Mouse (Mus musculus): Measurements from ENCODE around the gene Sirt6. TPM values are rescaled to one million over a fixed set of nuclear protein-coding genes. Genes with fewer than 3 reads are reported as not detected.

The Sirt6 gene
- polyA plus RNA-seq, 1 experiment from 2014 or later, result 42.1 TPM

GRCm38 (mm10) chr10:81591846-81592245 lies 35.8 kb downstream of the Sirt6 start:
- DNase-seq (ENCODE audit: low spot score) (no peak), ATAC-seq (ENCODE audit: low FRiP score) (no peak)
- H3K36me3 ChIP-seq (replicated peaks; ENCODE audit: control insufficient read depth, insufficient read depth), result no peaks in the 10 kb centered on the region; the same call in 1 of the 2 replicates
- WGBS, result 62% methylated on average over 9 of the region's 9 CpGs
- peaks cover 16% of the 10 kb centered on the region for H3K4me1 ChIP-seq (replicated peaks; ENCODE audit: control insufficient read depth, insufficient read depth, low read length)
- no peak overlapping the region for H3K9ac ChIP-seq
- peaks cover 74% of the 10 kb centered on the region for H3K27me3 ChIP-seq (ENCODE audit: control insufficient read depth, insufficient read depth, low read length)
- H3K27ac ChIP-seq, result no peak overlapping the region
- no peaks in the 10 kb centered on the region for H3K9me3 ChIP-seq (ENCODE audit: control insufficient read depth, low read length)
- no peak overlapping the region for H3K4me3 ChIP-seq (replicated peaks; ENCODE audit: low read length)
- H3K4me2 ChIP-seq (replicated peaks), result no peak overlapping the region

GRCm38 (mm10) chr10:81588739-81589138 lies 38.9 kb downstream of the Sirt6 start:
- H3K4me2 ChIP-seq (replicated peaks), result no peak overlapping the region
- 0 out of 2 replicates have a peak, but pooled peaks cover 7% of the 10 kb centered on the region for H3K9me3 ChIP-seq (ENCODE audit: control insufficient read depth, low read length)
- no peaks in the 10 kb centered on the region for H3K4me1 ChIP-seq (replicated peaks; ENCODE audit: control insufficient read depth, insufficient read depth, low read length)
- H3K4me3 ChIP-seq (replicated peaks; ENCODE audit: low read length), result no peak overlapping the region
- no peak overlapping the region for H3K27ac ChIP-seq
- WGBS, result 65% methylated on average over 7 of the region's 7 CpGs
- no peak for DNase-seq (ENCODE audit: low spot score)
- ATAC-seq (ENCODE audit: low FRiP score), result no peak
- H3K27me3 ChIP-seq (ENCODE audit: control insufficient read depth, insufficient read depth, low read length), result peaks cover 74% of the 10 kb centered on the region
- H3K36me3 ChIP-seq (replicated peaks; ENCODE audit: control insufficient read depth, insufficient read depth), result no peaks in the 10 kb centered on the region; the same call in 1 of the 2 replicates
- no peak overlapping the region for H3K9ac ChIP-seq

GRCm38 (mm10) chr10:81583347-81583746 lies 44.2 kb downstream of the Sirt6 start:
- H3K27ac ChIP-seq, result no peak overlapping the region
- 0 out of 2 replicates have a peak, but pooled peaks cover 7% of the 10 kb centered on the region for H3K4me1 ChIP-seq (replicated peaks; ENCODE audit: control insufficient read depth, insufficient read depth, low read length)
- H3K9me3 ChIP-seq (ENCODE audit: control insufficient read depth, low read length), result 0 out of 2 replicates have a peak, but pooled peaks cover 7% of the 10 kb centered on the region
- no peak overlapping the region for H3K9ac ChIP-seq
- ATAC-seq (ENCODE audit: low FRiP score) (no peak), DNase-seq (ENCODE audit: low spot score) (no peak)
- no peaks in the 10 kb centered on the region; the same call in 1 of the 2 replicates for H3K36me3 ChIP-seq (replicated peaks; ENCODE audit: control insufficient read depth, insufficient read depth)
- peaks cover 75% of the 10 kb centered on the region for H3K27me3 ChIP-seq (ENCODE audit: control insufficient read depth, insufficient read depth, low read length)
- 36% methylated on average over 6 of the region's 6 CpGs for WGBS
- H3K4me2 ChIP-seq (replicated peaks), result no peak overlapping the region
- H3K4me3 ChIP-seq (replicated peaks; ENCODE audit: low read length), result no peak overlapping the region

GRCm38 (mm10) chr10:81580441-81581070 lies 47.0 kb downstream of the Sirt6 start:
- H3K4me2 ChIP-seq (replicated peaks), result no peak overlapping the region
- peaks cover 12% of the 10 kb centered on the region for H3K4me1 ChIP-seq (replicated peaks; ENCODE audit: control insufficient read depth, insufficient read depth, low read length)
- H3K36me3 ChIP-seq (replicated peaks; ENCODE audit: control insufficient read depth, insufficient read depth), result no peaks in the 10 kb centered on the region
- 0 out of 2 replicates have a peak, but pooled peaks cover 4% of the 10 kb centered on the region for H3K9me3 ChIP-seq (ENCODE audit: control insufficient read depth, low read length)
- 54% methylated on average over 25 of the region's 25 CpGs for WGBS
- H3K27ac ChIP-seq, result no peak overlapping the region
- no peak overlapping the region; the same call in 1 of the 2 replicates for H3K9ac ChIP-seq
- H3K4me3 ChIP-seq (replicated peaks; ENCODE audit: low read length), result no peak overlapping the region
- DNase-seq (ENCODE audit: low spot score) (no peak), ATAC-seq (ENCODE audit: low FRiP score) (no peak)
- peaks cover 71% of the 10 kb centered on the region for H3K27me3 ChIP-seq (ENCODE audit: control insufficient read depth, insufficient read depth, low read length)

GRCm38 (mm10) chr10:81579967-81580366 lies 47.6 kb downstream of the Sirt6 start:
- ATAC-seq (ENCODE audit: low FRiP score) (no peak), DNase-seq (ENCODE audit: low spot score) (no peak)
- Histone ChIP-seq H3K4me3 (replicated peaks; ENCODE audit: low read length) (no peak overlapping the region), H3K4me1 (replicated peaks; ENCODE audit: control insufficient read depth, insufficient read depth, low read length) (peaks cover 17% of the 10 kb centered on the region), H3K9ac (no peak overlapping the region), H3K9me3 (ENCODE audit: control insufficient read depth, low read length) (no peaks in the 10 kb centered on the region), H3K4me2 (replicated peaks) (no peak overlapping the region), H3K27ac (no peak overlapping the region), H3K36me3 (replicated peaks; ENCODE audit: control insufficient read depth, insufficient read depth) (no peaks in the 10 kb centered on the region), H3K27me3 (ENCODE audit: control insufficient read depth, insufficient read depth, low read length) (peaks cover 65% of the 10 kb centered on the region)
- 66% methylated on average over 4 of the region's 4 CpGs for WGBS

- peaks cover 62% of the 10 kb centered on the region for H3K27me3 ChIP-seq (ENCODE audit: control insufficient read depth, insufficient read depth, low read length)
- no peak for DNase-seq (ENCODE audit: low spot score)
- H3K4me3 ChIP-seq (replicated peaks; ENCODE audit: low read length), result peak overlapping the region; percentile 55
Observed at GRCm38 (mm10) chr10:81575695-81576094, 51.9 kb downstream of the Sirt6 start.

GRCm38 (mm10) chr10:81575208-81575631 lies 52.4 kb downstream of the Sirt6 start:
- peak overlapping the region; percentile 74 for H3K4me2 ChIP-seq (replicated peaks)
- peak overlapping the region; percentile 40; the same call in 1 of the 2 replicates for H3K27ac ChIP-seq
- H3K9ac ChIP-seq, result peak overlapping the region; percentile 74
- no peaks in the 10 kb centered on the region for H3K9me3 ChIP-seq (ENCODE audit: control insufficient read depth, low read length)
- 0% methylated on average over 29 of the region's 30 CpGs for WGBS
- ATAC-seq (ENCODE audit: low FRiP score) (no peak), DNase-seq (ENCODE audit: low spot score) (no peak)
- peaks cover 32% of the 10 kb centered on the region for H3K4me1 ChIP-seq (replicated peaks; ENCODE audit: control insufficient read depth, insufficient read depth, low read length)
- peak overlapping the region; percentile 55 for H3K4me3 ChIP-seq (replicated peaks; ENCODE audit: low read length)
- peaks cover 58% of the 10 kb centered on the region for H3K27me3 ChIP-seq (ENCODE audit: control insufficient read depth, insufficient read depth, low read length)
- no peaks in the 10 kb centered on the region for H3K36me3 ChIP-seq (replicated peaks; ENCODE audit: control insufficient read depth, insufficient read depth)

More at GRCm38 (mm10) chr10:81575695-81576094, 51.9 kb downstream of the Sirt6 start:
- H3K4me2 ChIP-seq (replicated peaks), result peak overlapping the region; percentile 74
- H3K9ac ChIP-seq, result peak overlapping the region; percentile 74
- ATAC-seq (ENCODE audit: low FRiP score), result no peak
- H3K4me1 ChIP-seq (replicated peaks; ENCODE audit: control insufficient read depth, insufficient read depth, low read length), result peaks cover 27% of the 10 kb centered on the region
- H3K36me3 ChIP-seq (replicated peaks; ENCODE audit: control insufficient read depth, insufficient read depth), result no peaks in the 10 kb centered on the region
- no peak overlapping the region for H3K27ac ChIP-seq
- no peaks in the 10 kb centered on the region for H3K9me3 ChIP-seq (ENCODE audit: control insufficient read depth, low read length)
- 2% methylated on average over 6 of the region's 6 CpGs for WGBS

GRCm38 (mm10) chr10:81574081-81575056 lies 53.2 kb downstream of the Sirt6 start, which contains the start of gene Tle2:
Gene Tle2, plus strand, starts transcription at chr10:81574561.
- no peaks in the 10 kb centered on the region for H3K36me3 ChIP-seq (replicated peaks; ENCODE audit: control insufficient read depth, insufficient read depth)
- peak within 1 kb of the TSS; percentile 40; the same call in 1 of the 2 replicates for H3K27ac ChIP-seq
- no peaks in the 10 kb centered on the region for H3K9me3 ChIP-seq (ENCODE audit: control insufficient read depth, low read length)
- peaks cover 40% of the 10 kb centered on the region for H3K4me1 ChIP-seq (replicated peaks; ENCODE audit: control insufficient read depth, insufficient read depth, low read length)
- WGBS, result 20% methylated on average over 10 of the region's 10 CpGs
- peak within 1 kb of the TSS; percentile 55 for H3K4me3 ChIP-seq (replicated peaks; ENCODE audit: low read length)
- ATAC-seq (ENCODE audit: low FRiP score) (no peak), DNase-seq (ENCODE audit: low spot score) (no peak)
- H3K27me3 ChIP-seq (ENCODE audit: control insufficient read depth, insufficient read depth, low read length), result peaks cover 51% of the 10 kb centered on the region
- H3K9ac ChIP-seq, result peak within 1 kb of the TSS; percentile 74
- peak within 1 kb of the TSS; percentile 74 for H3K4me2 ChIP-seq (replicated peaks)

GRCm38 (mm10) chr10:81572975-81573374 lies 54.6 kb downstream of the Sirt6 start:
- Histone ChIP-seq H3K9me3 (ENCODE audit: control insufficient read depth, low read length) (no peaks in the 10 kb centered on the region), H3K4me2 (replicated peaks) (no peak overlapping the region), H3K9ac (no peak overlapping the region), H3K27me3 (ENCODE audit: control insufficient read depth, insufficient read depth, low read length) (peaks cover 50% of the 10 kb centered on the region), H3K36me3 (replicated peaks; ENCODE audit: control insufficient read depth, insufficient read depth) (no peaks in the 10 kb centered on the region), H3K4me1 (replicated peaks; ENCODE audit: control insufficient read depth, insufficient read depth, low read length) (peaks cover 52% of the 10 kb centered on the region), H3K4me3 (replicated peaks; ENCODE audit: low read length) (no peak overlapping the region), H3K27ac (no peak overlapping the region)
- ATAC-seq (ENCODE audit: low FRiP score) (no peak), DNase-seq (ENCODE audit: low spot score) (no peak)
- 12% methylated on average over 9 of the region's 9 CpGs for WGBS
